Mouse (Mus musculus) hindbrain, embryonic 16.5 days (tissue): ENCODE measurements around the gene Nfkbie. TPM values are rescaled to one million over a fixed set of nuclear protein-coding genes. Genes with fewer than 3 reads are reported as not detected.

Source experiments
- ATAC-seq: fragments of 200-750 bp; cut with Nextera tagmentation; 2 replicates; pipeline ENCODE4 v1.8.0; 2017; ENCODE audit warnings: moderate TSS enrichment, moderate library complexity
- H3K27ac ChIP-seq: fragments of 300-500 bp; sonication (generic); 2 replicates; pipeline ENCODE4 v1.5.1; 2014; ENCODE audit warnings: low read depth, mild to moderate bottlenecking, control low read depth, low read length, moderate library complexity
- H3K27me3 ChIP-seq: fragments of 300-500 bp; sonication (generic); replicated peaks from 2 replicates; pipeline ENCODE4 v1.6.1; 2014; ENCODE audit warnings: low read length; ENCODE audit not compliant: control insufficient read depth, insufficient read depth
- H3K36me3 ChIP-seq: fragments of 300-500 bp; sonication (generic); 2 replicates; pipeline ENCODE4 v1.6.1; 2014; ENCODE audit warnings: mild to moderate bottlenecking, low read length, moderate library complexity, mixed read lengths; ENCODE audit not compliant: control insufficient read depth, insufficient read depth
- H3K4me1 ChIP-seq: fragments of 300-500 bp; sonication (generic); 2 replicates; pipeline ENCODE4 v1.6.1; 2014; ENCODE audit warnings: low read depth, low read length; ENCODE audit not compliant: control insufficient read depth, insufficient read depth
- H3K4me2 ChIP-seq: fragments of 300-500 bp; sonication (generic); 2 replicates; pipeline ENCODE4 v1.6.1; 2014; ENCODE audit warnings: mild to moderate bottlenecking, low read length, control low read depth, moderate library complexity
- H3K4me3 ChIP-seq: fragments of 300-500 bp; sonication (generic); 2 replicates; pipeline ENCODE4 v1.5.1; 2014; ENCODE audit warnings: mild to moderate bottlenecking, low read length, control low read depth, moderate library complexity
- H3K9ac ChIP-seq: fragments of 300-500 bp; sonication (generic); 2 replicates; pipeline ENCODE4 v1.6.1; 2014; ENCODE audit warnings: low read depth, mild to moderate bottlenecking, control low read depth, low read length, moderate library complexity
- H3K9me3 ChIP-seq: fragments of 300-500 bp; sonication (generic); 2 replicates; pipeline ENCODE4 v1.6.1; 2014; ENCODE audit warnings: mild to moderate bottlenecking, low read length, moderate library complexity; ENCODE audit not compliant: control insufficient read depth
- WGBS: fragments of 180-500 bp; shearing (Covaris S2); extraction: QIAGEN DNeasy Blood & Tissue Kit; methylation state at CpG from one replicate; pipeline ENCODE4 v1.1.7; 2014; 5-methylcytosine and 5-hydroxymethylcytosine counted together
- polyA plus RNA-seq: library from polyadenylated mRNA; unstranded; fragments of >200 nt; fragmentation: Nextera tagmentation; extraction: Ambion mirVana; gene quantifications from 2 replicates; pipeline ENCODE4 v1.2.1, GENCODE M21; 2015

Gene Nfkbie
- polyA plus RNA-seq, 1 experiment from 2014 or later = 6.8 TPM

GRCm38 (mm10) chr17:45573087-45573779, 17.7 kb downstream of the Nfkbie start, which contains the start of gene Hsp90ab1:
Gene Hsp90ab1 (minus strand): TSS chr17:45573271.
- H3K9me3 ChIP-seq = no peaks in the 10 kb centered on the region
- peaks cover 20% of the 10 kb centered on the region for H3K4me1 ChIP-seq
- no peaks in the 10 kb centered on the region for H3K27me3 ChIP-seq
- ATAC-seq = peak; percentile 82
- WGBS = under 1% methylated on average over 35 of the region's 41 CpGs
- peak within 1 kb of the TSS; percentile 100 for H3K4me3 ChIP-seq
- H3K4me2 ChIP-seq = peak within 1 kb of the TSS; percentile 84
- peak within 1 kb of the TSS; percentile 99 for H3K9ac ChIP-seq
- peaks cover 28% of the 10 kb centered on the region for H3K36me3 ChIP-seq
- H3K27ac ChIP-seq = peak within 1 kb of the TSS; percentile 98

DNA sequence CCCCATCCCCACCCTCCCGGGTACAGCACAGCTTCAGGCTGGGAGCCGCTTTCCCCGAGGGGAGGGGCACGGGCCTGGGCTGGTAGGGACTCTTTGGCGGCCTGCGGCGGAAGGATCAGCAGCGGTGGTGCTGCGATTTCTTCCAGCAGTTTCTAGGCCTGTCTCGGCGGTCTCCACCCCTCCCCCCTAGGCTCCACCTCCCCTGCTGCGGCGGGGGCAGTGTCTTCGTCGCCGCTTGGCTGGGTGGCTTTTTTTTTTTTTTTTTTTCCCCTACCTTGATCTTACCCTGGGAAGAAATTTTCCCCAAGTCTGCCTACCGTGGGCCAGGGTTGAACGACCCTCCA, 18.2 kb downstream of the Nfkbie start:
- under 1% methylated on average over 18 of the region's 18 CpGs for WGBS
- Histone ChIP-seq H3K4me3 (peak overlapping the region; percentile 100), H3K9me3 (no peaks in the 10 kb centered on the region), H3K36me3 (peaks cover 23% of the 10 kb centered on the region), H3K27me3 (no peaks in the 10 kb centered on the region), H3K9ac (peak overlapping the region; percentile 99), H3K4me2 (peak overlapping the region; percentile 84), H3K27ac (peak overlapping the region; percentile 98), H3K4me1 (peaks cover 20% of the 10 kb centered on the region)
- peak; percentile 76 for ATAC-seq

GRCm38 (mm10) chr17:45574129-45574761, 18.7 kb downstream of the Nfkbie start:
- H3K4me3 ChIP-seq = peak overlapping the region; percentile 100
- under 1% methylated on average over 16 of the region's 17 CpGs for WGBS
- H3K4me2 ChIP-seq = peak overlapping the region; percentile 84
- ATAC-seq = peak; percentile 71
- peaks cover 18% of the 10 kb centered on the region for H3K36me3 ChIP-seq
- no peaks in the 10 kb centered on the region for H3K9me3 ChIP-seq
- H3K4me1 ChIP-seq = peaks cover 20% of the 10 kb centered on the region
- peak overlapping the region; percentile 98 for H3K27ac ChIP-seq
- H3K9ac ChIP-seq = peak overlapping the region; percentile 99
- no peaks in the 10 kb centered on the region for H3K27me3 ChIP-seq

DNA sequence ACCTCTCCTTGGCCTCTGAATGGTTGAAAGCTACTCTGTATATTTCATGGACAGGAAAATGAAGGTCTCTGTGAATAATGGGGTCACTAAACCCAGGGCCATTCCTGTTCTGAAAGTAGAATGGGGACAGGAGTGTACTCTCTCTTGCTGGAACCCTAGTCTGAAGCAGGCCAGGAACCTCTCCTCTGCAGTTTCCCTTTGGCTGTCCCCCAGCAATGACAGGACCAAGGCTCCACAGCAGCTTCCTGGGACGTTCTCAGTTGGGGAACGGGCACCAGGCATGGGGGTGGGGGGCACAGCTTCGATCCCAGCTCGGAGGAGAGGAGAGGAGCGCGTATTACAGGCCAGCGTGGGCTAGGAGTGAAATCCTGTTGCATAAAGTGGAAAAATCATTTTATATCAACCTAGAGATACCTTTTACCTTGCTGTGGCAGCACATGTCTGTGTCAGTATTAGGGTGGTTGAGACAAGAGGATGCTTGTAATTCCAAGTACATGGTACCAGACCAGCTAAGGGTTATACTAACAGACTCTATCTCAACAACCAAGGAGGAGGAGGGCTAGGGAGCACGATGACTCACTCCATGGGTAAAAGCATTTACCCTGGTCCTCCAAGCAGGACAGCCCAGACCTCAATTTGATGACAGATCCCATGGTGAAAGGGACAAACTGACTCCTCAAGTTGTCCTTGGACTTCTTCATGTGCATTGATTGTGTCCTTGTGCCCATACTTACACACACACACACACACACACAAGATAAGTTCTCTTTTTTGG, 19.8 kb downstream of the Nfkbie start:
- no peak for ATAC-seq
- WGBS = 94% methylated on average over 8 of the region's 8 CpGs

GRCm38 (mm10) chr17:45578242-45578641, 22.7 kb downstream of the Nfkbie start:
- no peak for ATAC-seq

More for the DNA sequence above, 19.8 kb downstream of the Nfkbie start:
- Histone ChIP-seq H3K27me3 (no peaks in the 10 kb centered on the region), H3K4me3 (no peak overlapping the region; the same call in 1 of the 2 replicates), H3K9me3 (no peaks in the 10 kb centered on the region), H3K4me2 (peak overlapping the region; percentile 84), H3K36me3 (peaks cover 8% of the 10 kb centered on the region), H3K27ac (peak overlapping the region; percentile 98), H3K4me1 (peaks cover 20% of the 10 kb centered on the region), H3K9ac (peak overlapping the region; percentile 99)

GRCm38 (mm10) chr17:45578843-45579242, 23.3 kb downstream of the Nfkbie start:
- no peaks in the 10 kb centered on the region for H3K27me3 ChIP-seq
- no peaks in the 10 kb centered on the region for H3K9me3 ChIP-seq
- H3K4me3 ChIP-seq = no peak overlapping the region
- peaks cover 12% of the 10 kb centered on the region for H3K4me1 ChIP-seq
- no peak overlapping the region for H3K9ac ChIP-seq
- no peaks in the 10 kb centered on the region for H3K36me3 ChIP-seq
- no peak overlapping the region for H3K27ac ChIP-seq
- H3K4me2 ChIP-seq = no peak overlapping the region
- 74% methylated on average over 7 of the region's 7 CpGs for WGBS
- ATAC-seq = no peak

More at GRCm38 (mm10) chr17:45578242-45578641, 22.7 kb downstream of the Nfkbie start:
- WGBS = 57% methylated on average over 5 of the region's 5 CpGs
- Histone ChIP-seq H3K27me3 (no peaks in the 10 kb centered on the region), H3K4me3 (no peak overlapping the region), H3K36me3 (no peaks in the 10 kb centered on the region), H3K27ac (no peak overlapping the region), H3K9me3 (no peaks in the 10 kb centered on the region), H3K9ac (no peak overlapping the region), H3K4me2 (no peak overlapping the region), H3K4me1 (peaks cover 12% of the 10 kb centered on the region)

- Histone ChIP-seq H3K9me3 (no peaks in the 10 kb centered on the region), H3K36me3 (no peaks in the 10 kb centered on the region), H3K27ac (no peak overlapping the region), H3K9ac (no peak overlapping the region), H3K4me3 (no peak overlapping the region), H3K27me3 (no peaks in the 10 kb centered on the region), H3K4me1 (peaks cover 13% of the 10 kb centered on the region), H3K4me2 (no peak overlapping the region)
- 88% methylated on average over 4 of the region's 4 CpGs for WGBS
- ATAC-seq = no peak
Observed at GRCm38 (mm10) chr17:45579554-45579953, 24.1 kb downstream of the Nfkbie start.

- ATAC-seq = no peak
- H3K27ac ChIP-seq = no peak overlapping the region
- no peaks in the 10 kb centered on the region for H3K36me3 ChIP-seq
- WGBS = 40% methylated on average over 12 of the region's 12 CpGs
- no peak overlapping the region for H3K4me3 ChIP-seq
- H3K27me3 ChIP-seq = no peaks in the 10 kb centered on the region
- no peak overlapping the region for H3K9ac ChIP-seq
- H3K4me1 ChIP-seq = peaks cover 15% of the 10 kb centered on the region
- H3K4me2 ChIP-seq = no peak overlapping the region
- H3K9me3 ChIP-seq = no peaks in the 10 kb centered on the region
Observed at GRCm38 (mm10) chr17:45580958-45581477, 25.5 kb downstream of the Nfkbie start.

DNA sequence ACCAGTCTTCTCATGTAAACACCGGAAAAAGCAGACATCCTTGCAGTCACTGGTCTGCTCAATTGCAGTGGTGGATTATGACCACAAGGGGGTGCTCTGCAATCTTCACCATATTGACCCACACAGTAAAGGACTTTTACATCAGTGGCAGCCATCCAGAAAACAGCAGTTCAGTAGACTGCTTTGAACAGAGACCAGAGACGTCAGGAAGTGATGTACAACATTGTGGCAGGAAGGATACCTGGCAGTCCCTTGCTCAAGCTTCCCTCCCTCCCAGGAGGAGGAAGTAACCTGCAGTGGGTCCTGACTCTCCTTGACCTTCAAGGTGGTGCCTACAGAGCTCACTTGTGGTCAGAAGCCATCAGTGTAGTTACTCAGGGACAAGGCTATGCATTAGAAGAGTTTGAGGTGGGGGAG, 26.1 kb downstream of the Nfkbie start:
- Histone ChIP-seq H3K4me2 (no peak overlapping the region), H3K9ac (no peak overlapping the region), H3K4me3 (no peak overlapping the region), H3K27me3 (no peaks in the 10 kb centered on the region), H3K36me3 (no peaks in the 10 kb centered on the region), H3K27ac (no peak overlapping the region), H3K4me1 (peaks cover 15% of the 10 kb centered on the region), H3K9me3 (no peaks in the 10 kb centered on the region)
- no peak for ATAC-seq
- WGBS = 10% methylated on average over 2 of the region's 2 CpGs
